Mouse (Mus musculus) forebrain, embryonic 14.5 days (tissue): ENCODE data around the gene Rabgap1l. TPM values are rescaled to one million over a fixed set of nuclear protein-coding genes. Genes with fewer than 3 reads are reported as not detected.
A peak's percentile ranks its signal among the peaks of the same experiment; 100 is the strongest.

ENCODE experiments used
- ATAC-seq: fragments of 200-750 bp; cut with Nextera tagmentation; 2 replicates; pipeline ENCODE4 v1.8.0; 2017; ENCODE audit warnings: mild to moderate bottlenecking, moderate library complexity
- DNase-seq: peaks from one replicate; pipeline ENCODE4 v3.0.0-alpha.2; 2015; ENCODE audit warnings: low spot score
- H3K27ac ChIP-seq: fragments of 300-500 bp; sonication (generic); 2 replicates; pipeline ENCODE4 v1.5.1; 2014; ENCODE audit warnings: low read depth, mild to moderate bottlenecking, control low read depth, low read length, moderate library complexity
- H3K27me3 ChIP-seq: fragments of 300-500 bp; sonication (generic); replicated peaks from 2 replicates; pipeline ENCODE4 v1.6.1; 2014; ENCODE audit warnings: low read length, control low read depth, mixed read lengths; ENCODE audit not compliant: control insufficient read depth, insufficient read depth
- H3K36me3 ChIP-seq: fragments of 300-500 bp; sonication (generic); 2 replicates; pipeline ENCODE4 v1.6.1; 2014; ENCODE audit warnings: low read length, control low read depth; ENCODE audit not compliant: control insufficient read depth, insufficient read depth
- H3K4me1 ChIP-seq: fragments of 300-500 bp; sonication (generic); 2 replicates; pipeline ENCODE4 v1.6.1; 2014; ENCODE audit warnings: antibody characterized with exemption, low read length, control low read depth; ENCODE audit not compliant: control insufficient read depth, insufficient read depth
- H3K4me2 ChIP-seq: fragments of 300-500 bp; sonication (generic); 2 replicates; pipeline ENCODE4 v1.6.1; 2014; ENCODE audit warnings: mild to moderate bottlenecking, control low read depth, low read length
- H3K4me3 ChIP-seq: fragments of 300-500 bp; sonication (generic); 2 replicates; pipeline ENCODE4 v1.5.1; 2014; ENCODE audit warnings: low read depth, low read length, control low read depth
- H3K9ac ChIP-seq: fragments of 300-500 bp; sonication (generic); 2 replicates; pipeline ENCODE4 v1.6.1; 2014; ENCODE audit warnings: mild to moderate bottlenecking, low read length, control low read depth, moderate library complexity
- H3K9me3 ChIP-seq: fragments of 300-500 bp; sonication (generic); replicated peaks from 2 replicates; pipeline ENCODE4 v1.6.1; 2016; ENCODE audit warnings: low read length, control low read depth, mixed read lengths; ENCODE audit not compliant: control insufficient read depth
- WGBS: fragments of 180-500 bp; shearing (Covaris S2); extraction: QIAGEN DNeasy Blood & Tissue Kit; methylation state at CpG from one replicate; pipeline ENCODE4 v1.1.7; 2014; 5-methylcytosine and 5-hydroxymethylcytosine counted together
- polyA plus RNA-seq: library from polyadenylated mRNA; unstranded; fragments of >200 nt; fragmentation: Nextera tagmentation; extraction: Ambion mirVana; gene quantifications from 2 replicates; pipeline ENCODE4 v1.2.1, GENCODE M21; 2014

Gene Rabgap1l
- polyA plus RNA-seq, 1 experiment from 2014 or later: 25.6 TPM

DNA sequence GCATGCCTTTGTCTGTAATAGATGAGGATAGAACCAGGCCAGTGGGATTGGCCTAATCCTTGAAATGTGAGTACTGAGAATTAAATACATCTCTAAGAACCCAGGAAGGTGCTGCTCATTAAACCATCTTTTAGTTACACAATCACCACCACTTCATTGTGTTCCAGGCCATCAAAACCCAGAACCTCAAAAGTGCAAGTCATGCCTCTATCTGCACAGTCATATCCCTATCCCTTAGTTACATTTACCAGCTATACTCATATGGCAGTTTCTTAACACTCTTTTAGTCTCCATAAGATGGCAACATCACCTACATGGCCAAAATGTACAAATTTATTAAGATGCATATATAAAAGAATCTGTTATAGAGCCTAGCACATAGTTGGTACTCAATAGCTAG is 435.7 kb downstream of the Rabgap1l start:
- no peaks in the 10 kb centered on the region for H3K27me3 ChIP-seq
- H3K9ac ChIP-seq: no peak overlapping the region
- no peak overlapping the region for H3K27ac ChIP-seq
- H3K36me3 ChIP-seq: no peaks in the 10 kb centered on the region
- H3K4me1 ChIP-seq: 0 out of 2 replicates have a peak, but pooled peaks cover under 1% of the 10 kb centered on the region
- no peaks in the 10 kb centered on the region for H3K9me3 ChIP-seq
- no peak for DNase-seq
- H3K4me2 ChIP-seq: no peak overlapping the region
- H3K4me3 ChIP-seq: no peak overlapping the region
- no peak for ATAC-seq

DNA sequence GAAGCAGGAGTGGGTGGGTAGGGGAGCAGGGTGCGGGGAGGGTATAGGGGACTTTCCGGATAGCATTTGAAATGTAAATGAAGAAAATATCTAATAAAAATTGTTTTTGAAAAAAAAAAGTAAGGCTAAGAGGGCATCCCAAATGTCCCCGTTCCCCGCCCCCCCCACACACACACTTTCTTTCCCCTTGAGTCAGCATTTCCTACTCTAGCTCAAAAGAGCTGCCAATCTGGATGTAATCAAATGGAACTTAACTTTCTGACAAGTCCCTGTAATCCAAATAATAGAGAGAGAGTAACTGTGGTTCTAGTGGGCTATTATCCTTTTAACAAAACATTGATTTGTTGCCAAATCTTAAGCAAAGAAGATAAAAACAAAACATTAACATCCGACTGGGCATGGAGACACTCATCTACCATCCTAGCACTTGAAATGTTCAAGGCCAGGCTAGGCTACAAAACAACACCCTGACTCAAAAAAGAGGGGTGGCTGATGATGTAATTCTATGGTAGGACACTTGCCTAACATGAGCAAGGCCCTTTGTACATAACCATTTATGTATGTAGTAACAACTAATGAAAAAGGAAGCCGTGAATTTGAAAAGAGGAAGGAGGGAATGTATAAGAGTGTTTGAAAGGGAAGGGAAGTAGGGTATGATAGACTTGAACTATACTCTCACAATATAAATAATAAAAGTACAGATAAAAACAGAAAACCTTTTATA is 439.1 kb downstream of the Rabgap1l start:
- H3K9me3 ChIP-seq: no peaks in the 10 kb centered on the region
- no peak overlapping the region for H3K4me2 ChIP-seq
- no peak overlapping the region for H3K4me3 ChIP-seq
- H3K9ac ChIP-seq: no peak overlapping the region
- DNase-seq (no peak), ATAC-seq (no peak)
- no peaks in the 10 kb centered on the region for H3K36me3 ChIP-seq
- 74% methylated on average over 6 of the region's 6 CpGs for WGBS
- H3K27me3 ChIP-seq: no peaks in the 10 kb centered on the region
- H3K27ac ChIP-seq: no peak overlapping the region
- H3K4me1 ChIP-seq: 0 out of 2 replicates have a peak, but pooled peaks cover 2% of the 10 kb centered on the region

DNA sequence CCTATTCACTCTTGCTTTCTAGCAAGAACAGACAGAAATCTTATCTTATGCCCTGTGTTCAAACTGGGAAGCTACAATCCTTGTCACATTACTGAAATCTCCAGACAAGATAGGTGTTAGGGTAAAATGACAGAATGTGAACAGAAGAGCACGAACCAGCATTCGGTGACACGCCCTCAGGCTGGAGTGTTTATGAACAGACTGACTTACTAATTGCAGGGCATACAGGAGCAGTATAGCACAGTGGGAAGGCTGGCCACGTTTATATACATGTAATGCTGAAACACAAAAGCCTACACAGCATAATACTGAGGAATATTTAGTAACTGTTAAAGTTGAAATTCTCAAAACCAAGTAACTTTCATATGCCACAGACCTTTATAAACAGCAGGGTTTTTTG is 440.7 kb downstream of the Rabgap1l start:
- peak overlapping the region; percentile 68 for H3K4me2 ChIP-seq
- 33% methylated on average over 4 of the region's 4 CpGs for WGBS
- H3K27ac ChIP-seq: peak overlapping the region; percentile 92
- H3K36me3 ChIP-seq: no peaks in the 10 kb centered on the region
- H3K27me3 ChIP-seq: no peaks in the 10 kb centered on the region
- ATAC-seq (peak; percentile 64), DNase-seq (peak; percentile 43)
- peak overlapping the region; percentile 74 for H3K9ac ChIP-seq
- peak overlapping the region; percentile 40 for H3K4me3 ChIP-seq
- H3K4me1 ChIP-seq: 0 out of 2 replicates have a peak, but pooled peaks cover 2% of the 10 kb centered on the region
- no peaks in the 10 kb centered on the region for H3K9me3 ChIP-seq

DNA sequence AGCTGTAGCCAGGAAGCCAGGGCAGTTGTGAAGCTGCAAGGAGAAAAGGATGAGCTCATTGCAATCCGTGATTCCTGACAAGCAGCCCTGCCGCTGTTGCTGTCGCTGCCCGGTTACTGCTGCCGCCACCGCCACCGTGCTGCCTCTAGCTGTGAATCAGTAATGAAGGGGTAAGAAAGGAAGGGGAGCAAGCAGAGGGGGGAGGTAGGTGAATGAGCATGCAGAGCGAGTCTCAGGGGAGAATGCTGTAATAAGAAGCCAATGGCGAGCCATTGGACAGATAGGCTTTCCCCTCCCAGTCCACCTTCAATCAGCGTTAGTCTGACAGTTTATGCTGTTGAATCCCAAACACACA is 441.2 kb downstream of the Rabgap1l start:
- peak overlapping the region; percentile 68 for H3K4me2 ChIP-seq
- DNase-seq: peak; percentile 84
- H3K4me3 ChIP-seq: peak overlapping the region; percentile 40
- ATAC-seq: peak; percentile 93
- H3K9ac ChIP-seq: peak overlapping the region; percentile 74
- H3K27ac ChIP-seq: peak overlapping the region; percentile 92
- no peaks in the 10 kb centered on the region for H3K36me3 ChIP-seq
- H3K27me3 ChIP-seq: no peaks in the 10 kb centered on the region
- 0 out of 2 replicates have a peak, but pooled peaks cover 2% of the 10 kb centered on the region for H3K4me1 ChIP-seq
- 0% methylated on average over 10 of the region's 10 CpGs for WGBS
- no peaks in the 10 kb centered on the region for H3K9me3 ChIP-seq

DNA sequence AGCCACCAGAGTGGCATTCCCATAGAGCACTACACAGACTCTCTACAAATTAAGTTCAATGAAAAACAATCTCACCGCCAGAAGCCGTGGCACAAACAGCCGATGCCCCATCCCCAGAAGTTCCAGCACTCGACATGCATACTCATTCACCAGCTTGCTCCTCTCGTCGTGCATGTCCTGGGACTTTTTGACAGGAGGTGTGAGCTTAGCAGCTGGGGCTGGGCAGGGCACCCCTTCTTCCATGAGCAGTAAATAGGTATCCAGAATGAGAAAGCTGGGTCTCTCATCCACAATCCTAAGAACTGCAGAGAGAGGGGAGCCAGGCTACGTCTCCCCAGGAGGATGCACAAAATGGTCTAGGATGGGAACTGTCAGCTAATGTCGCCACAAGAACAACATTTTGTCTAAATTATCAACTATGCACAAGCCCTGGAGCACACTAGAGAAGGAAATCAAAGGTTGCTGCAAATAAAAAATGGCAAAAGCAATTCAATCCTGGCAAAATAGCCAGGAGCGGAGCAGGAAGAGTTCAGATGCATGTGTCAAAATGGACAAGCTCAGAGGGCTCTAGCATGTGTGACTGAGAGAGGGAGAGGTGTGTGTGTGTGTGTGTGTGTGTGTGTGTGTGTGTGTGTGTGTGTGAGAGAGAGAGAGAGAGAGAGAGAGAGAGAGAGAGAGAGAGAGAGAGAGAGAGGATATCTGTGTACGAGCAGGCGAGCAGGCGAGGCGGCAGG is 441.7 kb downstream of the Rabgap1l start:
- H3K36me3 ChIP-seq: no peaks in the 10 kb centered on the region

DNA sequence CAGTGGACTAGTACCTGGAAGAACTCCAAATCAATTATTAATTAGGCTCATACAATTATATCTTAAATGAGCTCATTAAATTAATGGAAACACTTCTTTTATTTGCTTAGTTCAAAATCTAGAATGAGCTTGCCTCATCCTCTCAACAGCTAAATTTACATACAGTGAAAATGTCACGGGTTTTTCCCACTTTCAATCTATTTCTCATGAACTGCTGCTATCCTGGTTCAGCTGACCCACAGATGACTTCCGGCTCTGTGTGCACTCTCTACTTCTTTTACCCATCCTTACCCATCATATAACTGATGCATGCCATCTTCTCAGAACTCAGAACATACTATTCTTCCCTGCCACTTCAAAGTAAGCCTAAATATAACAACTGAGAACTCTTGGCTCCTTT is 452.4 kb downstream of the Rabgap1l start:
- H3K27ac ChIP-seq: no peak overlapping the region
- no peaks in the 10 kb centered on the region for H3K9me3 ChIP-seq
- no peaks in the 10 kb centered on the region for H3K4me1 ChIP-seq
- DNase-seq (no peak), ATAC-seq (no peak)
- no peak overlapping the region for H3K4me2 ChIP-seq
- no peaks in the 10 kb centered on the region for H3K36me3 ChIP-seq
- H3K27me3 ChIP-seq: no peaks in the 10 kb centered on the region
- WGBS: 72% methylated on average over 2 of the region's 2 CpGs
- H3K9ac ChIP-seq: no peak overlapping the region
- no peak overlapping the region for H3K4me3 ChIP-seq

More for the DNA sequence above, 441.7 kb downstream of the Rabgap1l start:
- Histone ChIP-seq H3K9ac (peak overlapping the region; percentile 74), H3K27ac (peak overlapping the region; percentile 92), H3K4me1 (0 out of 2 replicates have a peak, but pooled peaks cover 2% of the 10 kb centered on the region), H3K27me3 (no peaks in the 10 kb centered on the region), H3K9me3 (no peaks in the 10 kb centered on the region), H3K4me3 (peak overlapping the region; percentile 40), H3K4me2 (peak overlapping the region; percentile 68)
- 16% methylated on average over 13 of the region's 13 CpGs for WGBS
- DNase-seq (peak; percentile 36), ATAC-seq (peak; percentile 53)

DNA sequence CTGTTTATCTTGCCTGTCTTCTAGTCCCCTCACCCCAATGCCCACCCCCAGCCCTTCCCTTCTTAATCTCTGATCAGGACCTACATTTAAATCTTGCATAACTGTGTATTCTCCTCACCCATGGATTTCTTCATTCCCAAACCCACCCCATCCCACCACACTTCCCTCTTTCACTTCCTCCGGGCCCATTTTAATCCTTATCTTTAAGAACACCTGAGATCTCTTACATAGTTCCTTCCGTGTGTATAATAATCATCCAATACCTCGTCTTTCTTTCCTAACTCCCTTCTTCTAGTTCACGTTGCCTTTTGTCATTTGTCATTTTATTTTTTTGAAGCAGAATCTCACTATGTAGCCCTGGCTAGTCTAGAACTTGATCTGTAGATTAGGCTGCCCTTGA is 453.6 kb downstream of the Rabgap1l start:
- H3K36me3 ChIP-seq: no peaks in the 10 kb centered on the region
- no peaks in the 10 kb centered on the region for H3K27me3 ChIP-seq
- WGBS: 92% methylated on average over 4 of the region's 4 CpGs
- H3K4me1 ChIP-seq: no peaks in the 10 kb centered on the region
- H3K9me3 ChIP-seq: no peaks in the 10 kb centered on the region
- no peak overlapping the region for H3K9ac ChIP-seq
- no peak overlapping the region for H3K4me2 ChIP-seq
- ATAC-seq (no peak), DNase-seq (no peak)
- H3K4me3 ChIP-seq: no peak overlapping the region
- H3K27ac ChIP-seq: no peak overlapping the region

DNA sequence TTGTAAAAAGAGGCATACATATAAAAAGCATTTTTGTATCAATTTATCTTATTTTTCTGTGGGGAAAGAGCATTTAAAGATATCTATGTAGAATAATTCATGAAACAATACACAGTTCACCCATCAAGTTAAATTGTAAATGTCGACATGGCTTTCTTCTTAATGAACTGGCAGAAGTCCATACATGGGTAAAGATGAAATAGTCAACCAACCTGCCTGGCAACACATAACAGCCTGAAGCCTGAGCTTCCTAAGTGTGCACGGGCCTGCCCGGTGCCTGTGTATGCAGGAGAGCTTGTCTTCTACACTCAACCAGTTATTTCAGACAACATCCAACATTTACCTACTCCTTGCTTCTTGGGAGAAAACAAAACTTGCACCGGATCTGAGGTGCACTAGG is 458.2 kb downstream of the Rabgap1l start:
- no peak overlapping the region for H3K4me2 ChIP-seq
- no peaks in the 10 kb centered on the region for H3K4me1 ChIP-seq
- DNase-seq: no peak
- H3K27ac ChIP-seq: no peak overlapping the region
- H3K27me3 ChIP-seq: no peaks in the 10 kb centered on the region
- no peak for ATAC-seq
- H3K4me3 ChIP-seq: no peak overlapping the region
- no peak overlapping the region for H3K9ac ChIP-seq
- H3K36me3 ChIP-seq: no peaks in the 10 kb centered on the region
- WGBS: 80% methylated on average over 4 of the region's 4 CpGs
- no peaks in the 10 kb centered on the region for H3K9me3 ChIP-seq

DNA sequence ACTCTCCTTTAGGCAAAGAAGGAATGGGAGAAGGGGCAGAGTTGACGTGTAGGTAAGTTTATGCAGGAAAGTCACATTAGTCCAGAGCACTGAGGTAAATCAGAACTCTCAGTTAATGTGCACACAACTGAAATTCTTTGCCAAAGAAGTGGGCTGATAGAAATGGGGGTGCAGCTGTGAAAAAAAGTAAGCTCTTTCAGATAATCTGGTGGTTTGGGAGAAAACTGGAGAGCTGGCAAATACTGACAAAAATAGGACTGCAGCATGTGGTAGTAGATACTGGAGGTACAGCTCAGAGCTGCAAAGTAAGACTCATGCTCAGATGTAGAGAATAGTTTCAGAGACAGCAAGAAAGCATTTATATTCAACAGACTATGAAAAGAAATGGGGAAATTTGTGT is 462.2 kb downstream of the Rabgap1l start:
- no peaks in the 10 kb centered on the region for H3K27me3 ChIP-seq
- DNase-seq (no peak), ATAC-seq (no peak)
- no peak overlapping the region for H3K27ac ChIP-seq
- H3K9ac ChIP-seq: no peak overlapping the region
- H3K4me1 ChIP-seq: no peaks in the 10 kb centered on the region
- H3K36me3 ChIP-seq: no peaks in the 10 kb centered on the region
- no peak overlapping the region for H3K4me3 ChIP-seq
- no peak overlapping the region for H3K4me2 ChIP-seq
- H3K9me3 ChIP-seq: no peaks in the 10 kb centered on the region
- WGBS: 44% methylated on average over 1 of the region's 1 CpGs
